Mouse (Mus musculus) heart, embryonic 11.5 days (tissue): ENCODE data around the gene Homer1. TPM values are rescaled to one million over a fixed set of nuclear protein-coding genes. Genes with fewer than 3 reads are reported as not detected.
A peak's percentile ranks its signal among the peaks of the same experiment; 100 is the strongest.

Source experiments
- ATAC-seq: fragments of 200-750 bp; cut with Nextera tagmentation; replicated peaks from 2 replicates; pipeline ENCODE4 v1.8.0; 2017; ENCODE audit warnings: moderate library complexity; ENCODE audit not compliant: insufficient number of reproducible peaks, low FRiP score, low TSS enrichment
- H3K27ac ChIP-seq: fragments of 300-500 bp; sonication (generic); 2 replicates; pipeline ENCODE4 v1.5.1; 2014; ENCODE audit warnings: mild to moderate bottlenecking, low read depth, low read length
- H3K27me3 ChIP-seq: fragments of 300-500 bp; sonication (generic); 2 replicates; pipeline ENCODE4 v1.6.1; 2014; ENCODE audit warnings: mild to moderate bottlenecking, low read length, mixed read lengths; ENCODE audit not compliant: control insufficient read depth, insufficient read depth
- H3K36me3 ChIP-seq: fragments of 300-500 bp; sonication (generic); 2 replicates; pipeline ENCODE4 v1.6.1; 2014; ENCODE audit warnings: mild to moderate bottlenecking, low read length, moderate library complexity, mixed read lengths; ENCODE audit not compliant: control insufficient read depth, insufficient read depth
- H3K4me1 ChIP-seq: fragments of 300-500 bp; sonication (generic); 2 replicates; pipeline ENCODE4 v1.6.1; 2014; ENCODE audit warnings: low read length; ENCODE audit not compliant: control insufficient read depth, insufficient read depth
- H3K4me2 ChIP-seq: fragments of 300-500 bp; sonication (generic); 2 replicates; pipeline ENCODE4 v1.6.1; 2014; ENCODE audit warnings: mild to moderate bottlenecking, moderate library complexity
- H3K4me3 ChIP-seq: fragments of 300-500 bp; sonication (generic); 2 replicates; pipeline ENCODE4 v1.5.1; 2014; ENCODE audit warnings: low read depth, low read length
- H3K9ac ChIP-seq: fragments of 300-500 bp; sonication (generic); 2 replicates; pipeline ENCODE4 v1.6.1; 2014; ENCODE audit warnings: mild to moderate bottlenecking, low read depth, low read length, moderate library complexity
- H3K9me3 ChIP-seq: fragments of 300-500 bp; sonication (generic); replicated peaks from 2 replicates; pipeline ENCODE4 v1.6.1; 2016; ENCODE audit warnings: low read length; ENCODE audit not compliant: control insufficient read depth
- WGBS: fragments of 180-500 bp; shearing (Covaris S2); extraction: QIAGEN DNeasy Blood & Tissue Kit; methylation state at CpG from one replicate; pipeline ENCODE4 v1.1.7; 2014; ENCODE audit not compliant: insufficient replicate concordance; 5-methylcytosine and 5-hydroxymethylcytosine counted together
- polyA plus RNA-seq: library from polyadenylated mRNA; unstranded; fragments of >200 nt; fragmentation: Nextera tagmentation; extraction: Ambion mirVana; gene quantifications from 2 replicates; pipeline ENCODE4 v1.2.1, GENCODE M21; 2014

Homer1 gene
- polyA plus RNA-seq, 1 experiment from 2014 or later: 17.3 TPM

- WGBS: 86% methylated on average over 5 of the region's 5 CpGs
- no peak overlapping the region for H3K4me3 ChIP-seq
- H3K4me2 ChIP-seq: no peak overlapping the region
- peaks cover 4% of the 10 kb centered on the region; the same call in 1 of the 2 replicates for H3K9me3 ChIP-seq
- no peak overlapping the region for H3K27ac ChIP-seq
- H3K27me3 ChIP-seq: no peaks in the 10 kb centered on the region
- H3K36me3 ChIP-seq: 0 out of 2 replicates have a peak, but pooled peaks cover 2% of the 10 kb centered on the region
- H3K4me1 ChIP-seq: no peaks in the 10 kb centered on the region
- ATAC-seq: no peak
- H3K9ac ChIP-seq: no peak overlapping the region
Observed at GRCm38 (mm10) chr13:93374457-93374856, 75.0 kb downstream of the Homer1 start.

GRCm38 (mm10) chr13:93378493-93378892 is 79.1 kb downstream of the Homer1 start:
- Histone ChIP-seq H3K9me3 (peaks cover 4% of the 10 kb centered on the region; the same call in 1 of the 2 replicates), H3K36me3 (0 out of 2 replicates have a peak, but pooled peaks cover 2% of the 10 kb centered on the region), H3K9ac (no peak overlapping the region), H3K27me3 (no peaks in the 10 kb centered on the region), H3K4me1 (peaks cover 6% of the 10 kb centered on the region), H3K4me3 (no peak overlapping the region), H3K4me2 (no peak overlapping the region), H3K27ac (no peak overlapping the region)
- ATAC-seq: no peak
- WGBS: 80% methylated on average over 1 of the region's 1 CpGs

GRCm38 (mm10) chr13:93380399-93381063 is 81.1 kb downstream of the Homer1 start:
- Histone ChIP-seq H3K27me3 (no peaks in the 10 kb centered on the region), H3K9ac (no peak overlapping the region), H3K4me1 (peaks cover 6% of the 10 kb centered on the region), H3K4me3 (no peak overlapping the region), H3K36me3 (no peaks in the 10 kb centered on the region), H3K4me2 (no peak overlapping the region), H3K9me3 (no peaks in the 10 kb centered on the region), H3K27ac (peak overlapping the region; percentile 77)
- 69% methylated on average over 8 of the region's 8 CpGs for WGBS
- ATAC-seq: no peak

- Histone ChIP-seq H3K4me2 (no peak overlapping the region), H3K9ac (no peak overlapping the region), H3K4me3 (no peak overlapping the region), H3K36me3 (no peaks in the 10 kb centered on the region), H3K27ac (peak overlapping the region; percentile 77), H3K9me3 (no peaks in the 10 kb centered on the region), H3K4me1 (peaks cover 6% of the 10 kb centered on the region), H3K27me3 (no peaks in the 10 kb centered on the region)
- peak; percentile 85 for ATAC-seq
- 41% methylated on average over 1 of the region's 1 CpGs for WGBS
Observed at GRCm38 (mm10) chr13:93381301-93381700, 81.9 kb downstream of the Homer1 start.

- Histone ChIP-seq H3K9ac (no peak overlapping the region), H3K27ac (peak overlapping the region; percentile 12; the same call in 1 of the 2 replicates), H3K9me3 (no peaks in the 10 kb centered on the region), H3K4me2 (no peak overlapping the region), H3K4me3 (no peak overlapping the region), H3K27me3 (no peaks in the 10 kb centered on the region), H3K4me1 (peaks cover 6% of the 10 kb centered on the region), H3K36me3 (no peaks in the 10 kb centered on the region)
- WGBS: 82% methylated on average over 5 of the region's 5 CpGs
- no peak; the same call in 1 of the 2 replicates for ATAC-seq
Observed at GRCm38 (mm10) chr13:93383092-93383491, 83.7 kb downstream of the Homer1 start.

- no peaks in the 10 kb centered on the region for H3K27me3 ChIP-seq
- H3K27ac ChIP-seq: no peak overlapping the region
- no peak overlapping the region for H3K4me3 ChIP-seq
- no peak overlapping the region for H3K9ac ChIP-seq
- H3K4me1 ChIP-seq: peaks cover 8% of the 10 kb centered on the region
- H3K36me3 ChIP-seq: no peaks in the 10 kb centered on the region
- ATAC-seq: no peak
- H3K4me2 ChIP-seq: no peak overlapping the region
- H3K9me3 ChIP-seq: no peaks in the 10 kb centered on the region
- WGBS: 92% methylated on average over 2 of the region's 2 CpGs
Observed at GRCm38 (mm10) chr13:93383620-93384019, 84.2 kb downstream of the Homer1 start.

GRCm38 (mm10) chr13:93384481-93384880 is 85.0 kb downstream of the Homer1 start:
- ATAC-seq: no peak
- Histone ChIP-seq H3K9ac (no peak overlapping the region), H3K4me2 (no peak overlapping the region), H3K27ac (no peak overlapping the region), H3K27me3 (no peaks in the 10 kb centered on the region), H3K4me3 (no peak overlapping the region), H3K36me3 (no peaks in the 10 kb centered on the region), H3K9me3 (no peaks in the 10 kb centered on the region), H3K4me1 (peaks cover 10% of the 10 kb centered on the region)
- WGBS: 69% methylated on average over 1 of the region's 1 CpGs

GRCm38 (mm10) chr13:93385147-93385546 is 85.7 kb downstream of the Homer1 start:
- Histone ChIP-seq H3K4me1 (peaks cover 10% of the 10 kb centered on the region), H3K27me3 (no peaks in the 10 kb centered on the region), H3K9ac (no peak overlapping the region), H3K27ac (no peak overlapping the region), H3K4me2 (no peak overlapping the region), H3K36me3 (no peaks in the 10 kb centered on the region), H3K4me3 (no peak overlapping the region), H3K9me3 (no peaks in the 10 kb centered on the region)
- 83% methylated on average over 1 of the region's 1 CpGs for WGBS
- no peak for ATAC-seq

GRCm38 (mm10) chr13:93387440-93387839 is 88.0 kb downstream of the Homer1 start:
- Histone ChIP-seq H3K9ac (no peak overlapping the region), H3K36me3 (no peaks in the 10 kb centered on the region), H3K27me3 (no peaks in the 10 kb centered on the region), H3K4me2 (no peak overlapping the region), H3K4me1 (peaks cover 8% of the 10 kb centered on the region), H3K4me3 (no peak overlapping the region), H3K27ac (0 out of 2 replicates have a peak overlapping the region, but pooled peaks have one; percentile 3), H3K9me3 (no peaks in the 10 kb centered on the region)
- 93% methylated on average over 5 of the region's 5 CpGs for WGBS
- no peak for ATAC-seq
